Mouse (Mus musculus): Measurements from ENCODE around the gene 1190005I06Rik.

Gene 1190005I06Rik

GRCm38 (mm10) chr8:120647532-120647931 lies at the start of gene 1190005I06Rik:
Gene 1190005I06Rik, minus strand, starts transcription at chr8:120647632.
- no peak for DNase-seq

DNA sequence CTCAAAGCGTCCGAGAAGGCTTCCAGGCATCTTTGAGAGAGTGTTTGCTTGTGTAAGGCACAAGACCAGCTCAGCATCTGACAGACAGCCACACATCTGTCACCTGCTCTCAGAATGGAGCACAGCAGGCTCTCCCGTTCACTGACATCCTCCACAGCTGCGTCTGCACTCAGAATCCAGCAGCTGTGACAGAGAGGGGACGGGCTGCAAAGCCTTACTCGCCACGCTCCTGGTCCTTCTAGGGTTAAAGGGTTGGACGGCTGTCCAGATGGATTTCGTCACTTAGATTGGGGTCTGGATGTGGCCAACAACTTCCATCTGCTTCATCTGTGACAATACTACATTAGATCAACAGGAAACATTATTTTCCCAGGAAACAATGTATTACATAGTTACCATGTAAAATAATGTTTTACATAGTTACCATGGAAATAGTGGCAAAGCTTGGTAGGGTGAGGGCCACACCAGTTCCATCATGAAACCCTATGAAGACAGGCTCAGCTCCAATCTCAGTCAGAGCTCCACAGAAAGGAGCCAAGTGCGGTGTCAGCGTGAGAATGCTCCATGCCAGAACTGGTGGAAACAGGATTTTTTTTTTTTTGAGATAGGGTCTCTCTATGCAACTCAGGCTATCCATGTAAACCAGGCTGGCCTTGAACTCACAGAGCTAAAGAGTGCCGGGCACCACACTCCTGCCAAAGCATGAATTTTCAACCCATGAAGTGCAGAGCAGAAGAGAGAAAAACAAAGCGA lies 49.1 kb upstream of the 1190005I06Rik start:
- no peak for DNase-seq

GRCm38 (mm10) chr8:120693861-120694493 lies 46.5 kb upstream of the 1190005I06Rik start:
- DNase-seq, result no peak

GRCm38 (mm10) chr8:120692934-120693333 lies 45.5 kb upstream of the 1190005I06Rik start:
- DNase-seq, result no peak

- no peak for DNase-seq
Measured at GRCm38 (mm10) chr8:120688511-120688910, 41.1 kb upstream of the 1190005I06Rik start.

- DNase-seq, result no peak
Measured at GRCm38 (mm10) chr8:120687786-120688185, 40.4 kb upstream of the 1190005I06Rik start.

DNA sequence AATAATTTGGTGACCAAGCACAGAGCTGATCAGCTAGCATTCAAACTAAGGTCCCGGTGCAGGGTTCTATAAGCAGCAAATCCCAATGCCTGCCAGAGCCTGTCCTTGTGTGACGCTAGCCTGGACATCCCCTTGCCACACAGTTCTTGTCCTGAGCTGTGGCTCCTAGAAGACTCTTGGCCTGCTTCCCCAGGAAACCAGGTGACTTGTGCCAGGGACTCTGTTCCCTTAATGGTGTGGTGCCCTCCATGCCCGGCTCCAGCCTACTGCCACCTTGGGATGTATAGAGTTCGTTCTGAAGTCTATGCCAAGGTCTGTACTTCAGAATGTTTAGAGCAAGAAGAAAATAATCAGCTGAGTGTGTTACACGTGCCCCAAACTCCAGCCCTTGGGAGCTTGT lies 39.1 kb upstream of the 1190005I06Rik start:
- no peak for DNase-seq

- peak in 1 of 2 experiments; percentile 26 for DNase-seq
Measured at GRCm38 (mm10) chr8:120686051-120686450, 38.6 kb upstream of the 1190005I06Rik start.

DNA sequence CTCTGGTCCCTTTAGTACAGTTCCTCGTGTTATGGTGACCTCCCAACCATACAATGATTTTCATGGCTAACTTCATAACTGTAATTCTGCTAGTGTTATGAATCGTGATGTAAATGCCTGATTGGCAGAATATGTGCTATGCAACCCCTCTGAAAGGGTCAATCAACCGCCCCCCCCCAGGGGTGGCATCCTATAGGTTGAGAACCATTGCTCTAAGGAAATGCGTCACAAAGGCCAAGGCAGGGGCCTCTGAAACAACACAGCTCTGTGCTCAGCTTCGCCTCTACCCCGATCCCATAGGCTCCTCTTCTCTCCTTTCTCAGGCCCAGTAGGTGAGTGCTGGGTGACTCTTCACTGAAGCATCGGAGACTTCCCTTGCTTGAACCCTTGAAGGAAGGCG lies 38.2 kb upstream of the 1190005I06Rik start:
- DNase-seq, result no peak

GRCm38 (mm10) chr8:120685097-120685496 lies 37.7 kb upstream of the 1190005I06Rik start:
- DNase-seq, result no peak

DNA sequence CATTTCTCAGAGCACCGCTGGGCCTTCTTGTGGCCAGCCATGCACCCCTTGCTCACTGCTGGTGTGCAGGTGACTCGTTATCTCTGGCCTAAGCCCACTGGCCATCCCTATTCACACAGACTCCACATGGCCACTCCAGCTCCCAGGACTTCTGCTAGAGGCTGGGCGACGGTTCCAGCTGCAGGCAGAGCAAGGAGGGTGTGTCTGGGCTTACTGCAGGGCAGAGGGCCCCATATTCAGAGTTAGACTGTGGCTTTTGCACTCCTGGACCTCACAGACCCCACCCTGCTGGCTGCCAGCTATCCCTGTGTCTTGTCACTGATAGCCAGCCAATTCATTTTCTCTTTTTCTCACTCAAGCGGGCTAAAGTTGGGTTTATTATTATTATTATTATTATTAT lies 36.6 kb upstream of the 1190005I06Rik start:
- DNase-seq, result no peak

DNA sequence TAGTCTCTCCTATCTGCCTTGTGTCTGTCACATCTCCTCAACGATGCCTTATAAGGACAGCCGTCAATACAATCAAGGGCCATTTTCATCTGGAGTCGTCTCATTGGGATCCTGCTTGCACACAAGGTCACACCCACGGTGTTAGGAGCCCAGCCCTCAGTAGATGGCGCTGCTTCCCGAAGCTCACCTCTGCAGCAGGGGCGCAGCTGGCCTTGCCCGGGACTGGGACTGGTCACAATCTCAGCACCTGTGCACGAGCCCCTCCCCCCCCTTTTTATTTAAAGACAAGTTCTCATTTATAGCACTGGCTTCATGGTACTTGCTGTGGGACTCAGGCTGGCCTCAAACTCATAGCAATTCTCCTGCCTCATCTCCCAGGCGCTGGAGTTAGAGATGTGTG lies 36.2 kb upstream of the 1190005I06Rik start:
- DNase-seq, result peak; percentile 76 to 88

DNA sequence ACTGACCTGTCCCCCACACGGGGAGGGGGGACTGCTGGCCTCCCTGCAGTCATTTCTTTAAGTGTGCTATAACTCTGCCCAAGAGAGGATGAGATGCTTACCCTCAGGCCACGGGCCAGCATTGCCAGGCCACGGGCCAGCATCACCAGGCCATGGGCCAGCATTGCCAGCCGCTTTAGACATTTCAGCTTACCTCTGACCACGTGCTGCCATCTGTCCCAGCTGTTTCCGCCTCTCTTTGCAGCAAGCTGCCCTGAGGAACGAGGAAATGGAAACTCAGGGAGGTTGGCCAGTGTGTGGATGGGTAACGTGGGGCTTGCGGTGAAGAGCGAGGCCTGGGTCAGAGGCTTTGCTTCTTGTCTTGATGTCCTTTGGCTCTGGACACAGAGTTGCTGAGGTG lies 33.7 kb upstream of the 1190005I06Rik start:
- DNase-seq, result no peak

DNA sequence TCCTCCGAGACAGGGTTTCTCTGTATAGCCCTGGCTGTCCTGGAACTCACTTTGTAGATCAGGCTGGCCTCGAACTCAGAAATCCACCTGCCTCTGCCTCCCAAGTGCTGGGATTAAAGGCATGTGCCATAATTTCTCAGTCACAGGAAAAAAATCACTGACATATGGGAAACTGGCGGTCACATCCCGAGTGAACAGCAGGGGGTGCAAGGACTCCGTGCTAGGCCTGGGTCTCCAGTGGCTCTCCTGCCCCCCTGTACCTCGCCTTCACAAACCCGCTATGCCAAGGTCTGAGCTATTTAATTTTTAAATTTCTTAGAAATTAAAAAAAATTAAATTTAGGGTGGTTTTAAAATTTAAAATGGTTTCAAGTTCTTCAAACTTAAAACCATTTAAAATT lies 33.0 kb upstream of the 1190005I06Rik start:
- peak; percentile 43 to 70 for DNase-seq

- DNase-seq, result no peak
Measured at GRCm38 (mm10) chr8:120679629-120680387, 32.4 kb upstream of the 1190005I06Rik start.

DNA sequence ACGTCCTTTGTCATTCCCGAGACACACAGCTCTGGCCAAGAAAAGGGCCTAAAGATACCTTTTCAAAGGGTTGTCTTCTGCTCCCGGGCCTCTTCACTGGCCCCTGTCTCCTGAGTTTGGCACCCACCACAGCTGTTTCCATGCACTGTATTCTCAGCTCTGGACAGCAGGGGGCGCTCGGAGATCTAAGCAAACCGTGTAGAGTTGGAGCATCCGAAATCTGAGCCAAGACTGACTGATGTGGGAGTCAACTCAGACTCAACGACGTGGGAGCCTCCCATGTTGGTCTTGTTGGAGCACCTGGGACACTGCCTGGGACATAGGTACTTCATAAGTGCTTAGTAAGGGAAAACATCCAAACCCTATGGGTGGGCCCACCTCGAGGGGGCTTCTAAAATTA lies 31.0 kb upstream of the 1190005I06Rik start:
- peak; percentile 63 to 85 for DNase-seq

- DNase-seq, result no peak
Measured at GRCm38 (mm10) chr8:120675718-120676117, 28.3 kb upstream of the 1190005I06Rik start.

DNA sequence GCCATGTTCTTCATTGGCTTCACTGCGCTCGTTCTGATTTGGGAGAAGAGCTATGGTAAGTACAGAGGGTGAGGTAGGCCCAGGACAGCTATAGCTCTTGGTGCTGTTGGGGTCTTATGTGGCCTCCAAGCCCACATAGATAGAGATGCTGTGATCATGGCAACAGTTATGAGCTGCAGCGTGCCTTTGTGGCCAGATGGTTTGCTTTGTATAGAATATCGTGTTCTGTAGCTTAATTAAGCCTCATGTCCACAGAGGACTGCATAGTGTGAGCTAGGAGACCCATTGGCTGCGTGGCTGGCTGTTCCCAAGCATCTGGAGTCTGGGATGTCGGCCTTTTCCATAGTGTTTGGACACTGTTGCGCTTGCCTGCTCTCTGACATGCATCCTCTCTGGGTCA lies 25.9 kb upstream of the 1190005I06Rik start:
- no peak for DNase-seq

GRCm38 (mm10) chr8:120672626-120673229 lies 25.3 kb upstream of the 1190005I06Rik start:
- DNase-seq, result no peak

DNA sequence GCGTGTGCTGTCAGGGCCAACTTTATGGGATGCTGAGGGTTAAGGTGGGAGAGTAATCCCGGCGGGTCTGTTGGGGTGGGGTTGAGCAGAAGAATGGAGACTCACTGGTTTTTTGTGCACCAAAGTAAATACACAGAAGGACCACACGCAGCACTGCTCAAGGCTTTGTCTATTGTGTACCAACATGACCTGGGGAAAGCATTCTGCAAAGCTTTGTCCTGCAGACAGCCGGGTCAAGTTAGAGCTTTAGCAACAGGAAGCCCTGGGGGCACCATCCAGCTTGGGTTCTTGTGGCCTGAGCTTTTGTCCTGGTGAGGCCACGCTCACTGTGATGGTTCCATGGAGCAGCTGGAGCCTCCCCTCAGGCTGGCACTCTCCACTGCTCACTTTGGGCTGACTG lies 24.3 kb upstream of the 1190005I06Rik start:
- DNase-seq, result no peak

- peak in 1 of 2 experiments; percentile 25 for DNase-seq
Measured at GRCm38 (mm10) chr8:120668374-120668905, 21.0 kb upstream of the 1190005I06Rik start, which contains the start of gene Emc8. Gene Emc8, minus strand, starts transcription at chr8:120668573.

- DNase-seq, result peak; percentile 85 to 91
Measured at GRCm38 (mm10) chr8:120667561-120668373, 20.3 kb upstream of the 1190005I06Rik start, which contains the start of the genes Gm27021 and Cox4i1. Gene Gm27021, minus strand, starts transcription at chr8:120668079. Gene Cox4i1, plus strand, starts transcription at chr8:120668222.
